Mouse (Mus musculus): ENCODE results near the gene Rc3h1. TPM values are rescaled to one million over a fixed set of nuclear protein-coding genes. Genes with fewer than 3 reads are reported as not detected.
"Not testable (repeated sequence)": the region's sequence is repeated elsewhere in the genome, so short reads cannot be mapped to it uniquely, and the experiment has no call there.

Gene Rc3h1
- polyA plus RNA-seq, 1 experiment from 2014 or later: 8.4 TPM

DNA sequence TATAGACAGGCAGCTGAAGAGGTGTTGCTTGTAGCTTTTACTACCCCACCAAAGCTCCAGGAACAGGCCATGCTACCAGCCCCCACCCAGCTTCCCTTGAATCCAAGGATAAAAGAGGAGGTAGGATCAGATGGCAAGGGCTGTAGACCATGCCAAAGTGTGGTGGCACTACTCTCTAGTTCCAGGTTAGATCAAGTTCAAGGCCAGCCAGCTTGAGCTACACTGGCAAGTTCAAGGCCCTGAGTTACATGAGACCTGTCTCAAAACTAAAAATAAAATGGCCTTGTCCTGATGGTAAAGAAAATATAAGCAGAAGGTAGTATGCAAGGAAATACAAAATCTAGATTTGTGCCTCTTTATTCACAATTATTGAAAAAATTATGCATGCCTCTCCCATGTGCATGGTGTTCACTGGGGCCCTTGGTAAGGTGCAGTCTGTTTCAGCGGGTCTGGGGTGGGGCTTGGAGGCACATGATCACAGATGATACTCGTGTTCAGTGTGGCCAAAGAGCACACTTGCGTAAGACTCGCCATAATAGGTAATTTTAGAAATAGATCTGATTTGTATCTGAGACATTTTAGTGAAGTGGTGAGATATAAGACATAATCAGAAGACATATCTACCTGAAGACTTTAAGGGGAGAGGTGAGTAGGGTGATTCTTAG lies 72.0 kb downstream of the Rc3h1 start, which contains the start of gene Serpinc1:
Gene Serpinc1, plus strand, starts transcription at position 515 of the 665 bp plus-strand sequence.
- H3K4me1 ChIP-seq (ENCODE audit: control insufficient read depth, insufficient read depth, low read length): no peaks in the 10 kb centered on the region
- H3K36me3 ChIP-seq (ENCODE audit: control insufficient read depth, insufficient read depth, low read length): peaks cover 4% of the 10 kb centered on the region; the same call in 1 of the 2 replicates
- no peak within 1 kb of the TSS for H3K4me3 ChIP-seq (ENCODE audit: low read depth, low read length)
- no peak within 1 kb of the TSS for H3K9ac ChIP-seq (ENCODE audit: low read length)
- DNase-seq (ENCODE audit: low spot score): no peak
- 95% methylated on average over 4 of the region's 4 CpGs for WGBS
- no peak within 1 kb of the TSS for H3K4me2 ChIP-seq (ENCODE audit: low read depth, severe bottlenecking)
- ATAC-seq (ENCODE audit: insufficient number of reproducible peaks, low FRiP score, low TSS enrichment, low read depth): no peak
- no peak within 1 kb of the TSS for H3K27ac ChIP-seq (replicated peaks; ENCODE audit: low read depth, low read length)
- H3K27me3 ChIP-seq (ENCODE audit: control insufficient read depth, insufficient read depth, low read length): no peaks in the 10 kb centered on the region
- no peaks in the 10 kb centered on the region for H3K9me3 ChIP-seq (ENCODE audit: control insufficient read depth, low read length)

DNA sequence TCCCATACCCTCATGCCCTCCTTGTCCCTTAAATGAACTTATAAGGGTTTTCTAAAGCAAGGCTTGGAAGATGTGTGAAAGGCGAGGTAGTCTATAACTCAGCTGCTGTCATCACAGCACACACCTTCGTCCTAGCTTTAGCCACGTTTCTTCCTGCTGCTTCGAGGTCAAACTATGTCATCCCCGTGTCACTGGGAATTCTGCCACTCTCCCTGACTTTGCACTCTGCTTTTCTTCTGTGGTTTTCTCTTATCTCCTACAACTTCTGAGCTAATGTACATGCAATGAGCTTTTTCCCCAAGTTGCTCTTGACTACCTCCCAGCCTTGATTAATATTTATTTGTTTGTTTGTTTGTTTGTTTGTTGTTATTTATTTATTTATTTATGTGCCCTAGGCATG lies 73.8 kb downstream of the Rc3h1 start:
- Histone ChIP-seq H3K9ac (ENCODE audit: low read length) (no peak overlapping the region), H3K27me3 (ENCODE audit: control insufficient read depth, insufficient read depth, low read length) (no peaks in the 10 kb centered on the region), H3K9me3 (ENCODE audit: control insufficient read depth, low read length) (no peaks in the 10 kb centered on the region), H3K4me1 (ENCODE audit: control insufficient read depth, insufficient read depth, low read length) (no peaks in the 10 kb centered on the region), H3K36me3 (ENCODE audit: control insufficient read depth, insufficient read depth, low read length) (peaks cover 4% of the 10 kb centered on the region; the same call in 1 of the 2 replicates), H3K4me3 (ENCODE audit: low read depth, low read length) (no peak overlapping the region), H3K4me2 (ENCODE audit: low read depth, severe bottlenecking) (no peak overlapping the region), H3K27ac (replicated peaks; ENCODE audit: low read depth, low read length) (no peak overlapping the region)
- WGBS: 84% methylated on average over 5 of the region's 5 CpGs
- DNase-seq (ENCODE audit: low spot score) (no peak), ATAC-seq (ENCODE audit: insufficient number of reproducible peaks, low FRiP score, low TSS enrichment, low read depth) (no peak)

DNA sequence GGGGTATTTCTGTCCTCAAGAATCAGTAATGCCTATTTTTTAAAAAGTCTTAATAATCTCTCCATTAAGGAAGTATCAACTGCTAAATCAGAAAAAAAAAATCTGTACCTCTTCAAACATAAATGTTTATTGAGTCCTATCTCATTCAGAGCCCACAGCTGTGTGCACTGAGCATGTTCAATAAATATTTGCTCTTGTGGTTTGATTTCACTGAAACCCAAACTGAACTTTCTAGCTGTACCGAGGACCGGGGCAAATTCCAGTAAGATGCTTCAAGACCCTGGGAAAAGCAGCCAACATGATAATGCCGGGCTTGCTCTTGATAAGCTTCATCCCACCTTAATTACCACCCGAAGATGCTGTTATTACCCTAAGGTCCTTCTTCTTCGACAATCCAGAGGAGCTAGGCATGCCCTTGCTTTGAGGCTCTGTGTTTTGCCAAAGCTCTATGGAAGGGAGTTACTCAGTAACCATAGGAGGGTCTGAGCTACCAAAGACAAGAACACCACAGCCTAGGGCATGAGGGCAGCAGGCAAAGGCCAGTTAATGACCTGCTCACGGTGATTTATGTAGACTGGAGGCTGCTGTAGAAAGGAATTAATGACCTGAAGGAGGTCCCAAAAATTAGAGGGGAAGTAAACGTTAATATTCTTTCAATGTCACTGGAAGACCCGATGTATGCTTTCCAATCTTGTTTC lies 74.5 kb downstream of the Rc3h1 start:
- Histone ChIP-seq H3K9ac (ENCODE audit: low read length) (no peak overlapping the region), H3K27me3 (ENCODE audit: control insufficient read depth, insufficient read depth, low read length) (no peaks in the 10 kb centered on the region), H3K4me1 (ENCODE audit: control insufficient read depth, insufficient read depth, low read length) (no peaks in the 10 kb centered on the region), H3K4me3 (ENCODE audit: low read depth, low read length) (no peak overlapping the region), H3K27ac (replicated peaks; ENCODE audit: low read depth, low read length) (no peak overlapping the region), H3K36me3 (ENCODE audit: control insufficient read depth, insufficient read depth, low read length) (no peaks in the 10 kb centered on the region), H3K4me2 (ENCODE audit: low read depth, severe bottlenecking) (no peak overlapping the region), H3K9me3 (ENCODE audit: control insufficient read depth, low read length) (no peaks in the 10 kb centered on the region)
- 75% methylated on average over 8 of the region's 8 CpGs for WGBS
- DNase-seq (ENCODE audit: low spot score) (no peak), ATAC-seq (ENCODE audit: insufficient number of reproducible peaks, low FRiP score, low TSS enrichment, low read depth) (no peak)

DNA sequence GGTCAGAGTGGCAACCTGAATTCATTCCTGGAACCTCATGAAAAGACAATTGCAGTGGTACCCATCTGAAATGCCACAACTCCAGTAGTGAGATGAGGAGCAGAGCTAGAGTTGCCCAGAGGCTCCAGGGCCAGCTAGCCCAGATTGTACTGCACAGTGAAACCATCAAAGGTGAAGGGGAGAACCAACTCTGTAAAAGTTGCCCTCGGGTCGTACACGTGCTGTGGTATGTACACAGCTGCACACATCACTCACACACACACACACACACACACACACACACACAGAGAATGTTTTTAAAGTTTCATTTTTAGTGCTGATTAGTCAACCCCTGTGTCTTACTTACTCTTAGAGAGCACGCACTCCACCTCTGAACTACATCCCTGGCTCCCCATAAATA lies 75.1 kb downstream of the Rc3h1 start:
- WGBS: 89% methylated on average over 4 of the region's 4 CpGs
- H3K27ac ChIP-seq (replicated peaks; ENCODE audit: low read depth, low read length): no peak overlapping the region
- no peak overlapping the region for H3K4me3 ChIP-seq (ENCODE audit: low read depth, low read length)
- no peaks in the 10 kb centered on the region for H3K36me3 ChIP-seq (ENCODE audit: control insufficient read depth, insufficient read depth, low read length)
- no peak overlapping the region for H3K9ac ChIP-seq (ENCODE audit: low read length)
- H3K9me3 ChIP-seq (ENCODE audit: control insufficient read depth, low read length): no peaks in the 10 kb centered on the region
- no peaks in the 10 kb centered on the region for H3K27me3 ChIP-seq (ENCODE audit: control insufficient read depth, insufficient read depth, low read length)
- DNase-seq (ENCODE audit: low spot score): no peak
- H3K4me1 ChIP-seq (ENCODE audit: control insufficient read depth, insufficient read depth, low read length): no peaks in the 10 kb centered on the region
- H3K4me2 ChIP-seq (ENCODE audit: low read depth, severe bottlenecking): no peak overlapping the region
- ATAC-seq (ENCODE audit: insufficient number of reproducible peaks, low FRiP score, low TSS enrichment, low read depth): no peak

DNA sequence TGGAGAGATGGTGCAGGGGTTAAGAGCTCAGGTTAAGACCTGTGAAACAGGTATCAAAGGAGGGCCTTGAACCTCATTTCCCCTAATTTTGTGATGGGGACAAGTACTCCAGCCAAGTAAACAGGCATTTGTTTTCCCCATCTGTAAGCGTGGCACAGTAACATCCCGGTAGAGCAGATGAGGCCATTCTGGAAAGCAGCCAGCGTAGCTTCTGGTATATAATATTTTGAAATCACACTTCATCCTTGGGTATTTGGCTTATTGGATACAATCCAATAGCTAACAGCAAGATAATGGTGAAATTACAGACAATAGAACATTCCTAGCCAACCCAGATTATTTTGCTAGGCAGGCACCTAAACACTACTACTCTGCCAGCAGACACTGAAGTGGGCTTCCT lies 76.7 kb downstream of the Rc3h1 start:
- no peak for DNase-seq (ENCODE audit: low spot score)
- no peaks in the 10 kb centered on the region for H3K36me3 ChIP-seq (ENCODE audit: control insufficient read depth, insufficient read depth, low read length)
- no peak overlapping the region for H3K4me3 ChIP-seq (ENCODE audit: low read depth, low read length)
- H3K9me3 ChIP-seq (ENCODE audit: control insufficient read depth, low read length): no peaks in the 10 kb centered on the region
- ATAC-seq (ENCODE audit: insufficient number of reproducible peaks, low FRiP score, low TSS enrichment, low read depth): no peak
- no peak overlapping the region for H3K27ac ChIP-seq (replicated peaks; ENCODE audit: low read depth, low read length)
- H3K4me1 ChIP-seq (ENCODE audit: control insufficient read depth, insufficient read depth, low read length): no peaks in the 10 kb centered on the region
- H3K9ac ChIP-seq (ENCODE audit: low read length): no peak overlapping the region
- WGBS: 96% methylated on average over 3 of the region's 3 CpGs
- H3K27me3 ChIP-seq (ENCODE audit: control insufficient read depth, insufficient read depth, low read length): no peaks in the 10 kb centered on the region
- H3K4me2 ChIP-seq (ENCODE audit: low read depth, severe bottlenecking): no peak overlapping the region

DNA sequence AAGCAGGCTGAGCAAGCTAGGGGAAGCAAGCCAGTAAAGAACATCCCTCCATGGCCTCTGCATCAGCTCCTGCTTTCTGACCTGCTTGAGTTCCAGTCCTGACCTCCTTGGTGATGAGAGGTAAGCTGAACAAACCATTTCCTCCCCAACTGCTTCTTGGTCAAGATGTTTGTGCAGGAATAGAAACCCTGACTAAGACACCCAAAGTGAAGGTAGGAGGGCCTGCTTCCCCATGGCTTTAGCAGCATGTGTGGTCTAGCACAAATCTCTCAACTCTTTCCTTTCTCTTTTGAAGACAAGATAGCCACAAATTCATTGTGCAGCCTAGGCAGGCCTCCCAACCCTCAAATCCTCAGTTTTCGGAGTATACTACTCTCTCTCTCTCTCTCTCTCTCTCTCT lies 78.5 kb downstream of the Rc3h1 start:
- WGBS: 93% methylated on average over 1 of the region's 1 CpGs
- H3K4me1 ChIP-seq (ENCODE audit: control insufficient read depth, insufficient read depth, low read length); H3K36me3 ChIP-seq (ENCODE audit: control insufficient read depth, insufficient read depth, low read length); DNase-seq (ENCODE audit: low spot score); ATAC-seq (ENCODE audit: insufficient number of reproducible peaks, low FRiP score, low TSS enrichment, low read depth); H3K4me3 ChIP-seq (ENCODE audit: low read depth, low read length); H3K27ac ChIP-seq (replicated peaks; ENCODE audit: low read depth, low read length); H3K9me3 ChIP-seq (ENCODE audit: control insufficient read depth, low read length); H3K9ac ChIP-seq (ENCODE audit: low read length); H3K27me3 ChIP-seq (ENCODE audit: control insufficient read depth, insufficient read depth, low read length); H3K4me2 ChIP-seq (ENCODE audit: low read depth, severe bottlenecking): not testable (repeated sequence)

DNA sequence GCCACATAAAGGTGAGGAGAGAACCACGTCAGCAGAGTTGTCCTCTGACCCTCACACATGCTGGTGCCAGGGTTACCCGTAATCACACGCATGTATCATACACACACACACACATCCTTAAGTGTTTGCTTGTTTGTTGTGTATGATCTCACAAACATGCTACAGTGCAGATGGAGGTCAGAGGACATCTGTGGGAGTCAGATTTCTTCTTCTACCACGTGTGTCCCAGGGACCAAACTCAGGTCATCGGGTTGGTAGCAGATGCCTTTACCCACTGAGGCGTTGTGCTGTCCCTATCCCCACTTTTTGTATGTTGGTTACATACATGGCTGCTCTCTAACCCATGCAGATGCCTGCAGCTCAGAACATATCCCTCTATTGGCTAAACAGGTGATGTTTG lies 79.3 kb downstream of the Rc3h1 start:
- DNase-seq (ENCODE audit: low spot score) (no peak), ATAC-seq (ENCODE audit: insufficient number of reproducible peaks, low FRiP score, low TSS enrichment, low read depth) (no peak)
- WGBS: 83% methylated on average over 6 of the region's 6 CpGs
- Histone ChIP-seq H3K4me2 (ENCODE audit: low read depth, severe bottlenecking) (no peak overlapping the region), H3K9ac (ENCODE audit: low read length) (no peak overlapping the region), H3K36me3 (ENCODE audit: control insufficient read depth, insufficient read depth, low read length) (no peaks in the 10 kb centered on the region), H3K9me3 (ENCODE audit: control insufficient read depth, low read length) (no peaks in the 10 kb centered on the region), H3K4me3 (ENCODE audit: low read depth, low read length) (no peak overlapping the region), H3K27ac (replicated peaks; ENCODE audit: low read depth, low read length) (no peak overlapping the region), H3K4me1 (ENCODE audit: control insufficient read depth, insufficient read depth, low read length) (no peaks in the 10 kb centered on the region), H3K27me3 (ENCODE audit: control insufficient read depth, insufficient read depth, low read length) (no peaks in the 10 kb centered on the region)

DNA sequence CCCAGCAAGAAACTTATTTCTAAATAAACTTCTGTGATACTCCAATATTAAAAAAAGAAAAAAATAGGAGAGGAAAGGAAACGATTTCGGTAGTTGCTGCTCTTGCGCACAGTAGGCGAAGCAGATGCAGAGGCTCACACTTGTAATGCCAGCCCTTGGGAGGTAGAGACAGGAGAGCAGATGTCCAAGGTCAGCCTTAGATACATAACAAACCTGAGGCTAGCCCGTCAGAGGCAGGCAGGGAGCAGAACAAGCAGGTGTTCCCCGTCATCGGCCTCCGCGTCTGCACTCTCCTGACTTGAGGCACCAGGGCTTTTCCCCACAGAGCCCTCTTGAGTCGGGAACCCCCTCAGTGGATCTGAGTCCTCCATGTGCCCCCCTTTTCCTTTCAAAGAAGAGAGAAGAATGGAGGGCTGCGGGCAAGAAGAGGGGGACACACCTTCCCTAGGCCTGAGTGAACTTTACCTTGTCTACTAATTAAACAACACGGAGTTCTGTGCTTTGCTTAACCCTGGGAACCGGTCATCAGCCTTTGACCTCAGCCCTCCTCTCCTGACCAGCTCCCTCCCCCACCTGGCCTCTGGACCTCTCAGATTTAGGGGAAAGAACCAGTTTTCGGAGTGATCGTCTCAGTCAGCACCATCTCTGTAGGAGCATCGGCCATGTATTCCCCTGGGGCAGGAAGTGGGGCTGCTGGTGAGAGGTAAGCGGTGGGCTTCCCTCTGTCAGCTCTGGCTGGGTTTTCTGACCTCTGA lies 80.8 kb downstream of the Rc3h1 start:
- no peaks in the 10 kb centered on the region for H3K36me3 ChIP-seq (ENCODE audit: control insufficient read depth, insufficient read depth, low read length)
- WGBS: 82% methylated on average over 17 of the region's 17 CpGs
- no peaks in the 10 kb centered on the region for H3K9me3 ChIP-seq (ENCODE audit: control insufficient read depth, low read length)
- H3K27me3 ChIP-seq (ENCODE audit: control insufficient read depth, insufficient read depth, low read length): no peaks in the 10 kb centered on the region
- H3K4me1 ChIP-seq (ENCODE audit: control insufficient read depth, insufficient read depth, low read length): no peaks in the 10 kb centered on the region
- DNase-seq (ENCODE audit: low spot score) (no peak), ATAC-seq (ENCODE audit: insufficient number of reproducible peaks, low FRiP score, low TSS enrichment, low read depth) (no peak)
- H3K27ac ChIP-seq (replicated peaks; ENCODE audit: low read depth, low read length): no peak overlapping the region
- no peak overlapping the region for H3K9ac ChIP-seq (ENCODE audit: low read length)
- no peak overlapping the region for H3K4me2 ChIP-seq (ENCODE audit: low read depth, severe bottlenecking)
- H3K4me3 ChIP-seq (ENCODE audit: low read depth, low read length): no peak overlapping the region

Data from limb, embryonic 11.5 days (tissue).